Mouse (Mus musculus) ES-Bruce4 (cell line): Measurements from ENCODE around the gene Nudt15.

ENCODE experiments used
- CTCF ChIP-seq: IDR thresholded peaks from one replicate; pipeline ENCODE4 v1.8.1; 2011; ENCODE audit warnings: low read depth, low read length
- EP300 ChIP-seq: IDR thresholded peaks from 2 replicates; pipeline ENCODE4 v1.6.1; 2011; ENCODE audit warnings: low read depth, low read length; ENCODE audit not compliant: insufficient read depth
- POLR2A ChIP-seq: IDR thresholded peaks from one replicate; pipeline ENCODE4 v1.8.1; 2011; ENCODE audit warnings: low read length; ENCODE audit not compliant: insufficient read depth

DNA sequence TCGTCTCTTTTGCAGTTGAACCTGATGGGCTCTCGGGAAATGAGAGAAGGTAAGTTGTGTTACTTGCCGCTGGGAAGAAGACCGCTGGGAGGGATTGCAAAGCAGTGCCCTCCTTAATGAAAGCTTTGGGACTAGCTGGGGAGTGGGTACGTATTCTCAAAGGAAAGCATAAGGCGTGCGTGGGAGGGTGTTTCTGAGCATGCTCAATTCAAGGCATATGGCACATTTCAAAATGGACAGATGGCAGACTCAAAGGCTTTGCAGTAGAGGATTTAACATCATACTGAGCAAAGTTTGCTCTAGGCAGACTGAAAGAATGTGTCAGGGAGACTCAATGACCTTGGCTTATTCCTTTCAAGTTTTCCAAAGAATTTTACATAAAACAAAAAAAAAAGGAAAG is 78.5 kb downstream of the Nudt15 start:
- TF ChIP-seq EP300 = no peak
- TF ChIP-seq POLR2A = no peak
- TF ChIP-seq CTCF = no peak
